In genomic region chr8:119791804-119792704, GRCm38 (mm10) we compare ENCODE assay signal across 8 mouse cellular contexts. TPM values are rescaled to one million over a fixed set of nuclear protein-coding genes. Genes with fewer than 3 reads are reported as not detected.
A peak's percentile ranks its signal among the peaks of the same experiment; 100 is the strongest.
DNase-seq lines count a peak whose midpoint lies in the region; ATAC-seq and TF ChIP-seq lines count a peak whose summit lies in the region.

No protein-coding gene starts in this region.

- no peaks in the 10 kb centered on the region for H3K36me3 ChIP-seq in midbrain, embryonic 12.5 days

- no peak for TF ChIP-seq CTCF in gastrocnemius, adult 2 months (IDR thresholded peaks at IDR 0.05)

- peaks cover 4% of the 10 kb centered on the region; the same call in 1 of the 2 replicates for H3K27me3 ChIP-seq in midbrain, embryonic 12.5 days

- H3K27ac ChIP-seq in gastrocnemius, adult 2 months: 0 out of 2 replicates have a peak overlapping the region, but pooled peaks have one; percentile 20
- peak overlapping the region; percentile 70 for H3K27ac ChIP-seq in midbrain, embryonic 12.5 days (replicated peaks)

- intact Hi-C loops in gastrocnemius, adult 2 months (cut with DNase I): no loop called here
- intact Hi-C loops in heart, postnatal 14 days (cut with DNase I): no loop called here

- H3K4me3 ChIP-seq in gastrocnemius, adult 2 months: no peak overlapping the region
- H3K4me3 ChIP-seq in midbrain, embryonic 12.5 days: no peak overlapping the region

- peak; percentile 58; the same call in 1 of the 2 replicates for ATAC-seq in midbrain, embryonic 12.5 days (ENCODE audit: low FRiP score, low read depth)

- DNase-seq in gastrocnemius, adult 2 months: peak; percentile 48
- DNase-seq in gastrocnemius, adult 18-20 months (ENCODE audit: low spot score): no peak
- DNase-seq in adrenal gland, postnatal 36 days: peak; percentile 73 to 83
- DNase-seq in heart, postnatal 14 days: peak; percentile 31 to 57
- peak; percentile 61 to 79 for DNase-seq in kidney, postnatal 4 days
- DNase-seq in B cell, adult 2 months: no peak
- no peak for DNase-seq in left cerebral cortex, adult 18-20 months (ENCODE audit: low spot score in 2 of 2)

- H3K4me1 ChIP-seq in midbrain, embryonic 12.5 days: peaks cover 40% of the 10 kb centered on the region

- 6% methylated on average over 16 of the region's 16 CpGs for WGBS in midbrain, embryonic 12.5 days

- H3K9me3 ChIP-seq in midbrain, embryonic 12.5 days: no peaks in the 10 kb centered on the region

- H3K9ac ChIP-seq in midbrain, embryonic 12.5 days (replicated peaks): no peak overlapping the region

- H3K4me2 ChIP-seq in midbrain, embryonic 12.5 days (replicated peaks): peak overlapping the region; percentile 0; the same call in 1 of the 2 replicates

RNA-seq across cellular contexts. Expression of gene Tldc1, which starts 13.8 kb away (rescaled TPM):
- 1 to 10 TPM; 3.0 to 3.3 TPM for total RNA-seq in gastrocnemius, adult 2 months (2021)
- 1 to 10 TPM; 3.4 TPM for total RNA-seq in gastrocnemius, adult 18-20 months (2021)
- total RNA-seq in adrenal gland, postnatal 36 days (2021): 10 to 100 TPM; 11.0 to 17.4 TPM
- 10 to 100 TPM; 11.6 to 14.6 TPM for total RNA-seq in heart, postnatal 14 days (2021)
- 10.3 and 13.3 TPM in 2 replicates for polyA plus RNA-seq in midbrain, embryonic 12.5 days (2016; fragmentation: Nextera tagmentation; extraction: Ambion mirVana)
- 10 to 100 TPM; 14.5 to 15.3 TPM for total RNA-seq in left cerebral cortex, adult 18-20 months (2021)

RNA-seq across cellular contexts. Expression of gene Cotl1, which starts 48.3 kb away (rescaled TPM):
- 1 to 10 TPM; 3.2 to 7.4 TPM for total RNA-seq in gastrocnemius, adult 2 months (2021)
- total RNA-seq in gastrocnemius, adult 18-20 months (2021): 1 to 10 TPM; 4.7 to 6.0 TPM
- total RNA-seq in adrenal gland, postnatal 36 days (2021): 10 to 100 TPM; 44.4 to 51.3 TPM
- total RNA-seq in heart, postnatal 14 days (2021): 10 to 100 TPM; 26.1 to 29.3 TPM
- polyA plus RNA-seq in midbrain, embryonic 12.5 days (2016; fragmentation: Nextera tagmentation; extraction: Ambion mirVana): 93.4 and 131 TPM in 2 replicates
- 10 to 100 TPM; 67.0 to 69.6 TPM for total RNA-seq in left cerebral cortex, adult 18-20 months (2021)

Comparison
In these comparisons a context has a peak if more than half of its experiments do, and no peak if none do; other contexts are left out.
1. DNase-seq: peak in gastrocnemius, adult 2 months (single experiment), adrenal gland, postnatal 36 days (2 of 2), heart, postnatal 14 days (2 of 2) and kidney, postnatal 4 days (2 of 2); none in gastrocnemius, adult 18-20 months (single experiment), B cell, adult 2 months (0 of 2) and left cerebral cortex, adult 18-20 months (0 of 2).